22 mouse cellular contexts compared by ENCODE assay signal in the genomic region with DNA sequence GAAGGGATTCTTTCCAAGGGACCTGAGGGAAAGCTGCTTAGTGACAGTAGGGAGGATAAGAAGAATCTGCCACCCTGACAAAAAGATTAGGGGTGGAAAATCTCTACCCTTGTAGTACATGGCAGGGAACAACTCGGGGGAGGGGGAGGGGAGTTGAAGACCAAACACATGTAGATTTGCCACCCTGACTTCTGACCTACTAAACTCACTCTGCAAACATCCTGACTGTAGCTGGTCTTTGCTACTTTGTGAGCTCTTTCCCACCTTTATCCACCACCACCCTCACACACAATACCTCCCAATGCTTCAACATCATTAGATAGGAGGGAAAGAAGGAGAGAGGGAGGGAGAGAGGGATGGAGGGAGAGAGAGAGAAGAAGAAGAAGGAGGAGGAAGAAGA.
"Had no signal": no experiment of that assay in that cellular context is flagged by ENCODE, and none has a peak within 500 bp of the region (broad histone marks: within the 10 kb centered on the region; RNA-seq: fewer than 3 reads in every experiment).

No protein-coding gene starts in this region.

- H3K4me3 ChIP-seq: limb, embryonic 12.5 days; limb, embryonic 15.5 days; lung, embryonic 15.5 days; megakaryocyte, embryonic 14.5 days; midbrain, embryonic 12.5 days; stomach, embryonic 15.5 days had no signal

- H3K27ac ChIP-seq: limb, embryonic 12.5 days; limb, embryonic 15.5 days; liver, embryonic 14.5 days; lung, embryonic 15.5 days; midbrain, embryonic 12.5 days; stomach, embryonic 15.5 days had no signal

- H3K4me1 ChIP-seq: limb, embryonic 12.5 days; limb, embryonic 15.5 days; lung, embryonic 15.5 days; megakaryocyte, embryonic 14.5 days; midbrain, embryonic 12.5 days; stomach, embryonic 15.5 days had no signal

- ATAC-seq: intestine, postnatal 0 days had no signal

- H3K4me2 ChIP-seq: limb, embryonic 12.5 days; limb, embryonic 15.5 days; lung, embryonic 15.5 days; midbrain, embryonic 12.5 days; stomach, embryonic 15.5 days had no signal

- H3K9ac ChIP-seq: limb, embryonic 12.5 days; limb, embryonic 15.5 days; liver, embryonic 14.5 days; lung, embryonic 15.5 days; midbrain, embryonic 12.5 days; stomach, embryonic 15.5 days had no signal

- DNase-seq: kidney, adult 2 months; kidney, postnatal 10 days; kidney, postnatal 36 days; layer of hippocampus, postnatal 36 days; left cerebral cortex, postnatal 4 days; lung, adult 18-20 months; lung, postnatal 10 days; lung, postnatal 36 days; right cerebral cortex, adult 18-20 months; right cerebral cortex, postnatal 14 days; right cerebral cortex, postnatal 4 days; thymus, adult 18-20 months; thymus, postnatal 14 days; thymus, postnatal 4 days had no signal

- H3K27me3 ChIP-seq: limb, embryonic 12.5 days; limb, embryonic 15.5 days; lung, embryonic 15.5 days; megakaryocyte, embryonic 14.5 days; midbrain, embryonic 12.5 days; stomach, embryonic 15.5 days had no signal

- H3K36me3 ChIP-seq: limb, embryonic 12.5 days; limb, embryonic 15.5 days; lung, embryonic 15.5 days; midbrain, embryonic 12.5 days; stomach, embryonic 15.5 days had no signal

- H3K9me3 ChIP-seq: limb, embryonic 12.5 days; limb, embryonic 15.5 days; lung, embryonic 15.5 days; megakaryocyte, embryonic 14.5 days; midbrain, embryonic 12.5 days; stomach, embryonic 15.5 days had no signal
